Comparison of ENCODE assay signal across 1 mouse cellular context in the genomic region with DNA sequence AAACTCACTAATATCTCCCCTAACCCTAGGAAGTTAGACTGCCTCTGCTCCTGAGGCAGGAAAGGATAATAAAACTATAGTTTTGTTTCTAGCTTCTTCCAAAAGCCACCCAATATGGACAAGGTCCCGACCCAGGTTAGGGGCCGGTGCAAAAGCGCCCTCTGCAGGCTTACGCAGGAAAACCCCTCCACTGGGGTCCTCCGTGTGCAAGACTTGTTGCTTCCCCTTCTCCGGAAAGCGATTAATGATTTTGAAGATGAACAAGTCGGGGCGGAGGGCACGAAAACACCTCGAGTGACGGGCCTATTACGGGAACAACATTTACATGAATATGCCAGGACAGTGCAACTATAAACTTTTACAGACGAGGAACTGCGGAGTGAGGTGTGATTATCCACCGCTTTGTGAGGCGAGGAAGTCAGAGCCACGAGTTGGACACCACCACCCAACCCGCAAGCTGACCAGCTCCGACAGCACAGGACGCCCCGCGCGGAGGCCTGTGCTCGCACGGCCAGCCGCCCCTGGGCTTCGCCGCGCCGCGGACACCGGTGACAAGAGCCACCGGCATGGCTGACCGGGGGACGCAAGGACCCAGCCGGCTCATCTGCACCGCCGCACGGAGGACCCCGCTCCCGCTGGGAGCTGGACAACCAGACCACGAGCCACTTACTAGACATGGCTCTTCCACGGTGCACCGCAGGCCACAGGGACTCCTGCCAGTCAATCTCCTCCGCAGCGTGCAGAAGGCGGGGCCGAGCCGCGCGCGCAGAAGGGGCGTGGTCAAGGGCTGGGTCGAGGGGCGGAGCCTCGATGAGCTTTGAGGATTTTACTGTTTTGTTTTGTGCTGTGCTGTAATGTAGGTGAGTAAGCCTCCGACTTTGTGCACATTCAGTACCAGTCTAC.
TF ChIP-seq lines count a peak whose summit lies in the region.

A gene (minus strand): TSS at position 731 of the 903 bp plus-strand sequence.

TF ChIP-seq in MEL, 35 proteins besides CTCF, POLR2A, EP300 and RAD21 (continued from another document):
- TF ChIP-seq MAZ (IDR thresholded peaks at IDR 0.05; ENCODE audit: low read depth, low read length) = 0 out of 2 replicates have a peak, but pooled peaks have one; percentile 30
- TF ChIP-seq ETS1 (IDR thresholded peaks at IDR 0.05; ENCODE audit: low read depth, low read length) = peak; percentile 30; the same call in 1 of the 2 replicates
- no peak for TF ChIP-seq CHD2 (IDR thresholded peaks at IDR 0.05; ENCODE audit: low read length)
- TF ChIP-seq MYB (IDR thresholded peaks at IDR 0.05; ENCODE audit: low read depth, low read length) = no peak
- no peak for TF ChIP-seq RCOR1 (IDR thresholded peaks at IDR 0.05; ENCODE audit: low read depth, low read length)
- TF ChIP-seq CHD1 (IDR thresholded peaks at IDR 0.05; ENCODE audit: low read depth, low read length) = 0 out of 2 replicates have a peak, but pooled peaks have one; percentile 61
- peak; percentile 85 for TF ChIP-seq ZMIZ1 (IDR thresholded peaks at IDR 0.05; ENCODE audit: low read depth, low read length)
- TF ChIP-seq E2F4 (IDR thresholded peaks at IDR 0.05; ENCODE audit: borderline replicate concordance, low read depth, low read length) = no peak
- TF ChIP-seq POLR2AphosphoS5 (IDR thresholded peaks at IDR 0.05; ENCODE audit: borderline replicate concordance, low read depth, low read length) = no peak
- TF ChIP-seq ELF1 (IDR thresholded peaks at IDR 0.05; ENCODE audit: low read depth, low read length) = no peak
TF ChIP-seq in MEL: peak in this region for 18.
